Mouse (Mus musculus) lung, postnatal 0 days (tissue): Measurements from ENCODE around the gene Camk2g.

Experiments used
- CTCF ChIP-seq: IDR thresholded peaks from 2 replicates; pipeline ENCODE4 v1.5.1; 2016; ENCODE audit warnings: antibody characterized with exemption, mild to moderate bottlenecking
- EP300 ChIP-seq: IDR thresholded peaks from 2 replicates; pipeline ENCODE4 v1.6.1; 2016; ENCODE audit warnings: antibody characterized with exemption, mild to moderate bottlenecking, control low read depth

- TF ChIP-seq CTCF: no peak
- no peak for TF ChIP-seq EP300
These were observed 15.5 kb upstream of the Camk2g start for GRCm38 (mm10) chr14:20809349-20809748.
